Mouse (Mus musculus): Measurements from ENCODE around the gene Gdf2. TPM values are rescaled to one million over a fixed set of nuclear protein-coding genes. Genes with fewer than 3 reads are reported as not detected.

Gdf2 gene
- not detected in 2 replicates for polyA plus RNA-seq (2015; fragmentation: Nextera tagmentation; extraction: Ambion mirVana)

- WGBS = 80% methylated on average over 8 of the region's 8 CpGs
- no peak within 1 kb of the TSS for H3K4me2 ChIP-seq
Measured at GRCm38 (mm10) chr14:33940739-33941138, at the start of gene Gdf2. TSS of gene Gdf2 (plus strand) at chr14:33941039.

GRCm38 (mm10) chr14:33891507-33891906 lies 49.3 kb upstream of the Gdf2 start:
- ATAC-seq = no peak
- Histone ChIP-seq H3K9ac (no peak overlapping the region), H3K9me3 (replicated peaks) (no peaks in the 10 kb centered on the region), H3K27me3 (no peaks in the 10 kb centered on the region), H3K4me1 (0 out of 2 replicates have a peak, but pooled peaks cover 1% of the 10 kb centered on the region), H3K4me2 (no peak overlapping the region), H3K36me3 (ENCODE audit: poor library complexity, severe bottlenecking) (no peaks in the 10 kb centered on the region), H3K27ac (no peak overlapping the region), H3K4me3 (no peak overlapping the region)
- WGBS = 89% methylated on average over 3 of the region's 3 CpGs

More at GRCm38 (mm10) chr14:33940739-33941138, at the start of gene Gdf2:
- Histone ChIP-seq H3K27me3 (no peaks in the 10 kb centered on the region), H3K27ac (no peak within 1 kb of the TSS), H3K9ac (no peak within 1 kb of the TSS), H3K9me3 (replicated peaks) (no peaks in the 10 kb centered on the region), H3K4me1 (0 out of 2 replicates have a peak, but pooled peaks cover 3% of the 10 kb centered on the region), H3K4me3 (no peak within 1 kb of the TSS), H3K36me3 (ENCODE audit: poor library complexity, severe bottlenecking) (no peaks in the 10 kb centered on the region)
- no peak for ATAC-seq

GRCm38 (mm10) chr14:33895777-33896176 lies 45.1 kb upstream of the Gdf2 start:
- Histone ChIP-seq H3K9ac (no peak overlapping the region), H3K4me1 (peaks cover 7% of the 10 kb centered on the region; the same call in 1 of the 2 replicates), H3K4me2 (no peak overlapping the region), H3K36me3 (ENCODE audit: poor library complexity, severe bottlenecking) (no peaks in the 10 kb centered on the region), H3K4me3 (no peak overlapping the region), H3K27me3 (no peaks in the 10 kb centered on the region), H3K9me3 (replicated peaks) (no peaks in the 10 kb centered on the region), H3K27ac (no peak overlapping the region)
- no peak for ATAC-seq
- 83% methylated on average over 5 of the region's 5 CpGs for WGBS

GRCm38 (mm10) chr14:33896628-33897300 lies 44.1 kb upstream of the Gdf2 start:
- no peaks in the 10 kb centered on the region for H3K9me3 ChIP-seq (replicated peaks)
- WGBS = 41% methylated on average over 9 of the region's 9 CpGs
- no peak overlapping the region for H3K9ac ChIP-seq
- no peak overlapping the region for H3K27ac ChIP-seq
- no peak for ATAC-seq
- H3K4me1 ChIP-seq = peaks cover 7% of the 10 kb centered on the region; the same call in 1 of the 2 replicates
- H3K4me2 ChIP-seq = no peak overlapping the region
- H3K27me3 ChIP-seq = no peaks in the 10 kb centered on the region
- no peaks in the 10 kb centered on the region for H3K36me3 ChIP-seq (ENCODE audit: poor library complexity, severe bottlenecking)
- H3K4me3 ChIP-seq = no peak overlapping the region

GRCm38 (mm10) chr14:33902783-33903182 lies 38.1 kb upstream of the Gdf2 start:
- H3K4me2 ChIP-seq = no peak overlapping the region
- no peaks in the 10 kb centered on the region for H3K4me1 ChIP-seq
- 93% methylated on average over 4 of the region's 4 CpGs for WGBS
- no peak overlapping the region for H3K4me3 ChIP-seq
- H3K9ac ChIP-seq = no peak overlapping the region
- no peak overlapping the region for H3K27ac ChIP-seq
- no peaks in the 10 kb centered on the region for H3K27me3 ChIP-seq
- ATAC-seq = no peak
- no peaks in the 10 kb centered on the region for H3K9me3 ChIP-seq (replicated peaks)
- no peaks in the 10 kb centered on the region for H3K36me3 ChIP-seq (ENCODE audit: poor library complexity, severe bottlenecking)

GRCm38 (mm10) chr14:33903199-33903598 lies 37.6 kb upstream of the Gdf2 start:
- H3K9ac ChIP-seq = no peak overlapping the region
- no peaks in the 10 kb centered on the region for H3K27me3 ChIP-seq
- no peak overlapping the region for H3K27ac ChIP-seq
- no peaks in the 10 kb centered on the region for H3K4me1 ChIP-seq
- 84% methylated on average over 1 of the region's 1 CpGs for WGBS
- no peak overlapping the region for H3K4me2 ChIP-seq
- no peaks in the 10 kb centered on the region for H3K9me3 ChIP-seq (replicated peaks)
- ATAC-seq = no peak
- H3K4me3 ChIP-seq = no peak overlapping the region
- H3K36me3 ChIP-seq (ENCODE audit: poor library complexity, severe bottlenecking) = no peaks in the 10 kb centered on the region

- H3K27ac ChIP-seq = no peak overlapping the region
- no peak overlapping the region for H3K9ac ChIP-seq
- no peak overlapping the region for H3K4me3 ChIP-seq
- H3K4me1 ChIP-seq = no peaks in the 10 kb centered on the region
- no peaks in the 10 kb centered on the region for H3K27me3 ChIP-seq
- H3K9me3 ChIP-seq (replicated peaks) = no peaks in the 10 kb centered on the region
- no peaks in the 10 kb centered on the region for H3K36me3 ChIP-seq (ENCODE audit: poor library complexity, severe bottlenecking)
- no peak overlapping the region for H3K4me2 ChIP-seq
- no peak for ATAC-seq
Measured at GRCm38 (mm10) chr14:33904851-33905250, 36.0 kb upstream of the Gdf2 start.

GRCm38 (mm10) chr14:33913727-33914126 lies 27.1 kb upstream of the Gdf2 start:
- no peak overlapping the region for H3K4me2 ChIP-seq
- H3K4me1 ChIP-seq = no peaks in the 10 kb centered on the region
- H3K27ac ChIP-seq = no peak overlapping the region
- 38% methylated on average over 3 of the region's 3 CpGs for WGBS
- no peak for ATAC-seq
- no peaks in the 10 kb centered on the region for H3K9me3 ChIP-seq (replicated peaks)
- no peaks in the 10 kb centered on the region for H3K36me3 ChIP-seq (ENCODE audit: poor library complexity, severe bottlenecking)
- peaks cover 7% of the 10 kb centered on the region; the same call in 1 of the 2 replicates for H3K27me3 ChIP-seq
- no peak overlapping the region for H3K9ac ChIP-seq
- no peak overlapping the region for H3K4me3 ChIP-seq

GRCm38 (mm10) chr14:33914206-33914605 lies 26.6 kb upstream of the Gdf2 start:
- H3K4me2 ChIP-seq = no peak overlapping the region
- no peak overlapping the region for H3K27ac ChIP-seq
- H3K9me3 ChIP-seq (replicated peaks) = no peaks in the 10 kb centered on the region
- H3K9ac ChIP-seq = no peak overlapping the region
- peaks cover 8% of the 10 kb centered on the region; the same call in 1 of the 2 replicates for H3K27me3 ChIP-seq
- H3K36me3 ChIP-seq (ENCODE audit: poor library complexity, severe bottlenecking) = no peaks in the 10 kb centered on the region
- no peak overlapping the region for H3K4me3 ChIP-seq
- H3K4me1 ChIP-seq = no peaks in the 10 kb centered on the region
- no peak for ATAC-seq
- 87% methylated on average over 9 of the region's 9 CpGs for WGBS

GRCm38 (mm10) chr14:33920727-33921559 lies 19.9 kb upstream of the Gdf2 start:
- Histone ChIP-seq H3K9ac (no peak overlapping the region), H3K4me2 (peak overlapping the region; percentile 27), H3K27me3 (peaks cover 62% of the 10 kb centered on the region), H3K27ac (no peak overlapping the region), H3K9me3 (replicated peaks) (no peaks in the 10 kb centered on the region), H3K4me3 (no peak overlapping the region), H3K4me1 (peaks cover 23% of the 10 kb centered on the region), H3K36me3 (ENCODE audit: poor library complexity, severe bottlenecking) (no peaks in the 10 kb centered on the region)
- peak; percentile 44 for ATAC-seq
- WGBS = 4% methylated on average over 14 of the region's 14 CpGs

- H3K27ac ChIP-seq = no peak overlapping the region
- H3K9me3 ChIP-seq (replicated peaks) = no peaks in the 10 kb centered on the region
- no peak for ATAC-seq
- 10% methylated on average over 8 of the region's 8 CpGs for WGBS
- H3K9ac ChIP-seq = no peak overlapping the region
- H3K4me2 ChIP-seq = peak overlapping the region; percentile 90
- peak overlapping the region; percentile 52 for H3K4me3 ChIP-seq
- H3K27me3 ChIP-seq = peaks cover 62% of the 10 kb centered on the region
- no peaks in the 10 kb centered on the region for H3K36me3 ChIP-seq (ENCODE audit: poor library complexity, severe bottlenecking)
- H3K4me1 ChIP-seq = peaks cover 23% of the 10 kb centered on the region
Measured at GRCm38 (mm10) chr14:33922771-33923167, 18.1 kb upstream of the Gdf2 start.

Data from forebrain, embryonic 13.5 days (tissue).